11 mouse cellular contexts compared by ENCODE assay signal in genomic region chr19:20836055-20836845, GRCm38 (mm10).
DNase-seq lines count a peak whose midpoint lies in the region; ATAC-seq and TF ChIP-seq lines count a peak whose summit lies in the region.
"Had no signal": no experiment of that assay in that cellular context is flagged by ENCODE, and none has a peak within 500 bp of the region (broad histone marks: within the 10 kb centered on the region; RNA-seq: fewer than 3 reads in every experiment).

No protein-coding gene starts in this region.

- no peaks in the 10 kb centered on the region for H3K27me3 ChIP-seq in forebrain, postnatal 0 days (ENCODE audit: insufficient read depth, low read length)
- H3K27me3 ChIP-seq in forebrain, embryonic 12.5 days: no peaks in the 10 kb centered on the region
- no peaks in the 10 kb centered on the region for H3K27me3 ChIP-seq in lung, embryonic 14.5 days (ENCODE audit: insufficient read depth, low read length)
- no peaks in the 10 kb centered on the region for H3K27me3 ChIP-seq in heart, embryonic 16.5 days (ENCODE audit: control insufficient read depth, insufficient read depth, low read length)
- H3K27me3 ChIP-seq in midbrain, embryonic 11.5 days (ENCODE audit: control insufficient read depth, insufficient read depth, low read length): no peaks in the 10 kb centered on the region
- H3K27me3 ChIP-seq: liver, embryonic 12.5 days had no signal

- H3K9me3 ChIP-seq in forebrain, postnatal 0 days (ENCODE audit: low read length): no peaks in the 10 kb centered on the region
- no peaks in the 10 kb centered on the region for H3K9me3 ChIP-seq in forebrain, embryonic 12.5 days
- H3K9me3 ChIP-seq in lung, embryonic 14.5 days (ENCODE audit: low read depth, low read length): no peaks in the 10 kb centered on the region
- no peaks in the 10 kb centered on the region for H3K9me3 ChIP-seq in heart, embryonic 16.5 days (replicated peaks; ENCODE audit: control insufficient read depth, low read length)
- H3K9me3 ChIP-seq in midbrain, embryonic 11.5 days (ENCODE audit: control insufficient read depth, low read length): no peaks in the 10 kb centered on the region
- H3K9me3 ChIP-seq: liver, embryonic 12.5 days had no signal

- TF ChIP-seq POLR2A in olfactory bulb, adult 2 months (IDR thresholded peaks at IDR 0.05; ENCODE audit: insufficient read depth, low read depth, low read length): no peak

- no peak for TF ChIP-seq CTCF in forebrain, postnatal 0 days (IDR thresholded peaks at IDR 0.05; ENCODE audit: low read depth)
- no peak for TF ChIP-seq CTCF in lung, embryonic 14.5 days (IDR thresholded peaks at IDR 0.05; ENCODE audit: low read depth)
- no peak for TF ChIP-seq CTCF in olfactory bulb, adult 2 months (IDR thresholded peaks at IDR 0.05; ENCODE audit: insufficient read depth, low read depth, low read length)

- no peak overlapping the region for H3K4me3 ChIP-seq in forebrain, postnatal 0 days (ENCODE audit: low read depth, low read length)
- no peak overlapping the region for H3K4me3 ChIP-seq in forebrain, embryonic 12.5 days (replicated peaks)
- H3K4me3 ChIP-seq in lung, embryonic 14.5 days (ENCODE audit: low read depth, low read length): no peak overlapping the region
- H3K4me3 ChIP-seq in heart, embryonic 16.5 days (ENCODE audit: low read length): no peak overlapping the region
- H3K4me3 ChIP-seq in olfactory bulb, adult 2 months (ENCODE audit: insufficient read depth, low read depth, low read length): no peak overlapping the region
- no peak overlapping the region for H3K4me3 ChIP-seq in midbrain, embryonic 11.5 days (ENCODE audit: low read depth, low read length)
- H3K4me3 ChIP-seq: liver, embryonic 12.5 days had no signal

- H3K9ac ChIP-seq in forebrain, postnatal 0 days: no peak overlapping the region
- no peak overlapping the region for H3K9ac ChIP-seq in forebrain, embryonic 12.5 days
- no peak overlapping the region for H3K9ac ChIP-seq in lung, embryonic 14.5 days
- H3K9ac ChIP-seq in heart, embryonic 16.5 days (ENCODE audit: low read length): no peak overlapping the region
- H3K9ac ChIP-seq in midbrain, embryonic 11.5 days (ENCODE audit: low read length): no peak overlapping the region
- H3K9ac ChIP-seq: liver, embryonic 12.5 days had no signal

- WGBS in forebrain, postnatal 0 days: 65% methylated on average over 9 of the region's 9 CpGs
- WGBS in forebrain, embryonic 12.5 days: 67% methylated on average over 9 of the region's 9 CpGs
- 58% methylated on average over 9 of the region's 9 CpGs for WGBS in lung, embryonic 14.5 days
- WGBS in heart, embryonic 16.5 days: 47% methylated on average over 9 of the region's 9 CpGs
- WGBS in olfactory bulb, adult 2 months: 38% methylated on average over 9 of the region's 9 CpGs
- 74% methylated on average over 9 of the region's 9 CpGs for WGBS in midbrain, embryonic 11.5 days

- no peak overlapping the region for H3K27ac ChIP-seq in forebrain, postnatal 0 days (ENCODE audit: low read depth, low read length)
- no peak overlapping the region for H3K27ac ChIP-seq in forebrain, embryonic 12.5 days
- no peak overlapping the region for H3K27ac ChIP-seq in lung, embryonic 14.5 days (ENCODE audit: low read depth)
- no peak overlapping the region for H3K27ac ChIP-seq in heart, embryonic 16.5 days (ENCODE audit: low read length)
- peak overlapping the region; percentile 66 for H3K27ac ChIP-seq in olfactory bulb, adult 2 months (ENCODE audit: insufficient read depth, low read depth, low read length)
- no peak overlapping the region for H3K27ac ChIP-seq in midbrain, embryonic 11.5 days (ENCODE audit: low read depth, low read length)
- H3K27ac ChIP-seq: liver, embryonic 12.5 days; stomach, postnatal 0 days had no signal

- H3K4me1 ChIP-seq in forebrain, postnatal 0 days (ENCODE audit: insufficient read depth): no peaks in the 10 kb centered on the region
- H3K4me1 ChIP-seq in forebrain, embryonic 12.5 days: no peaks in the 10 kb centered on the region; the same call in 1 of the 2 replicates
- no peaks in the 10 kb centered on the region for H3K4me1 ChIP-seq in lung, embryonic 14.5 days (ENCODE audit: insufficient read depth)
- no peaks in the 10 kb centered on the region for H3K4me1 ChIP-seq in heart, embryonic 16.5 days (ENCODE audit: control insufficient read depth, insufficient read depth, low read length)
- H3K4me1 ChIP-seq in olfactory bulb, adult 2 months (ENCODE audit: control insufficient read depth, insufficient read depth, low read length): peaks cover 5% of the 10 kb centered on the region; the same call in 1 of the 2 replicates
- H3K4me1 ChIP-seq in midbrain, embryonic 11.5 days (ENCODE audit: control insufficient read depth, insufficient read depth, low read length): no peaks in the 10 kb centered on the region
- H3K4me1 ChIP-seq: liver, embryonic 12.5 days had no signal

- ATAC-seq in forebrain, postnatal 0 days: peak; percentile 56
- no peak for ATAC-seq in forebrain, embryonic 12.5 days (ENCODE audit: low FRiP score)
- ATAC-seq in lung, embryonic 14.5 days (ENCODE audit: insufficient read depth): peak; percentile 78
- peak; percentile 72; the same call in 1 of the 2 replicates for ATAC-seq in heart, embryonic 16.5 days (replicated peaks; ENCODE audit: extremely low read depth, insufficient read depth, low FRiP score)
- no peak for ATAC-seq in midbrain, embryonic 11.5 days (ENCODE audit: low FRiP score)
- ATAC-seq: liver, embryonic 12.5 days; Patski had no signal

- no peaks in the 10 kb centered on the region for H3K36me3 ChIP-seq in forebrain, postnatal 0 days (ENCODE audit: insufficient read depth)
- H3K36me3 ChIP-seq in forebrain, embryonic 12.5 days (replicated peaks): no peaks in the 10 kb centered on the region
- no peaks in the 10 kb centered on the region for H3K36me3 ChIP-seq in lung, embryonic 14.5 days (ENCODE audit: insufficient read depth)
- no peaks in the 10 kb centered on the region for H3K36me3 ChIP-seq in heart, embryonic 16.5 days (ENCODE audit: control insufficient read depth, insufficient read depth)
- H3K36me3 ChIP-seq in midbrain, embryonic 11.5 days (ENCODE audit: control insufficient read depth, insufficient read depth, low read length): no peaks in the 10 kb centered on the region
- H3K36me3 ChIP-seq: liver, embryonic 12.5 days had no signal

- H3K4me2 ChIP-seq in forebrain, postnatal 0 days (ENCODE audit: low read depth): no peak overlapping the region
- H3K4me2 ChIP-seq in forebrain, embryonic 12.5 days: no peak overlapping the region
- H3K4me2 ChIP-seq in lung, embryonic 14.5 days: no peak overlapping the region
- no peak overlapping the region for H3K4me2 ChIP-seq in heart, embryonic 16.5 days (ENCODE audit: low read depth, low read length)
- H3K4me2 ChIP-seq in midbrain, embryonic 11.5 days: no peak overlapping the region
- H3K4me2 ChIP-seq: liver, embryonic 12.5 days had no signal

- DNase-seq in forebrain, postnatal 0 days: no peak
- DNase-seq in lung, embryonic 14.5 days: peak; percentile 61
- DNase-seq in lung, adult 18-20 months: no peak
- no peak for DNase-seq in layer of hippocampus, adult 8-10 months (ENCODE audit: low spot score in 2 of 2)
- DNase-seq in midbrain, embryonic 11.5 days (ENCODE audit: low spot score, missing footprints): no peak

Comparison
In these comparisons a context has a peak if more than half of its experiments do, and no peak if none do; other contexts are left out.
1. ATAC-seq: peak in forebrain, postnatal 0 days (single experiment), lung, embryonic 14.5 days (single experiment) and heart, embryonic 16.5 days (single experiment); none in forebrain, embryonic 12.5 days (single experiment) and midbrain, embryonic 11.5 days (single experiment).